Mouse (Mus musculus) limb, embryonic 14.5 days (tissue): Measurements from ENCODE around the gene Olfr681. TPM values are rescaled to one million over a fixed set of nuclear protein-coding genes. Genes with fewer than 3 reads are reported as not detected.
"Not testable (repeated sequence)": the region's sequence is repeated elsewhere in the genome, so short reads cannot be mapped to it uniquely, and the experiment has no call there.

Experiments
- ATAC-seq: fragments of 200-750 bp; cut with Nextera tagmentation; 2 replicates; pipeline ENCODE4 v1.8.0; 2017; ENCODE audit warnings: low read depth, moderate number of reproducible peaks, moderate TSS enrichment; ENCODE audit not compliant: low FRiP score
- DNase-seq: peaks from one replicate; pipeline ENCODE4 v3.0.0-alpha.2; 2015; ENCODE audit warnings: low spot score
- H3K27ac ChIP-seq: fragments of 300-500 bp; sonication (generic); replicated peaks from 2 replicates; pipeline ENCODE4 v1.5.1; 2014; ENCODE audit warnings: low read depth, mild to moderate bottlenecking, low read length, moderate library complexity, mixed read lengths
- H3K27me3 ChIP-seq: fragments of 300-500 bp; sonication (generic); 2 replicates; pipeline ENCODE4 v1.6.1; 2014; ENCODE audit warnings: low read length, mixed read lengths; ENCODE audit not compliant: control insufficient read depth, insufficient read depth
- H3K36me3 ChIP-seq: fragments of 300-500 bp; sonication (generic); 2 replicates; pipeline ENCODE4 v1.6.1; 2014; ENCODE audit warnings: mild to moderate bottlenecking, low read length, moderate library complexity, mixed read lengths; ENCODE audit not compliant: control insufficient read depth, insufficient read depth
- H3K4me1 ChIP-seq: fragments of 300-500 bp; sonication (generic); 2 replicates; pipeline ENCODE4 v1.6.1; 2014; ENCODE audit warnings: antibody characterized with exemption, low read length, mixed read lengths; ENCODE audit not compliant: control insufficient read depth, insufficient read depth
- H3K4me2 ChIP-seq: fragments of 300-500 bp; sonication (generic); replicated peaks from 2 replicates; pipeline ENCODE4 v1.6.1; 2014; ENCODE audit warnings: low read depth, mild to moderate bottlenecking, low read length, moderate library complexity; ENCODE audit not compliant: severe bottlenecking
- H3K4me3 ChIP-seq: fragments of 300-500 bp; sonication (generic); replicated peaks from 2 replicates; pipeline ENCODE4 v1.5.1; 2014; ENCODE audit warnings: low read length
- H3K9ac ChIP-seq: fragments of 300-500 bp; sonication (generic); 2 replicates; pipeline ENCODE4 v1.6.1; 2014; ENCODE audit warnings: mild to moderate bottlenecking, low read depth, low read length, moderate library complexity; ENCODE audit not compliant: severe bottlenecking
- H3K9me3 ChIP-seq: fragments of 300-500 bp; sonication (generic); 2 replicates; pipeline ENCODE4 v1.6.1; 2016; ENCODE audit warnings: low read length; ENCODE audit not compliant: control insufficient read depth
- POLR2A ChIP-seq: fragments of 200-500 bp; IDR thresholded peaks from 2 replicates; pipeline ENCODE4 v1.8.0; 2012; ENCODE audit warnings: inconsistent platforms, mild to moderate bottlenecking, moderate library complexity, borderline replicate concordance; ENCODE audit not compliant: insufficient read depth, insufficient read length; ENCODE audit errors: extremely low read depth
- WGBS: fragments of 180-500 bp; shearing (Covaris S2); extraction: QIAGEN DNeasy Blood & Tissue Kit; methylation state at CpG from one replicate; pipeline ENCODE4 v1.1.7; 2014; 5-methylcytosine and 5-hydroxymethylcytosine counted together
- polyA plus RNA-seq, 2 experiments: library from polyadenylated mRNA; depleted of rRNA in 1 of 2; stranded (reverse) in 1 of 2; unstranded in 1 of 2; fragments of >200 nt; fragmentation: Nextera tagmentation in 1 of 2; extraction: Ambion mirVana in 1 of 2; gene quantifications; 2 replicates each; pipeline versions ENCODE4 v1.2.1 to v1.2.3; 2012 to 2014

The Olfr681 gene
- polyA plus RNA-seq (2012; rRNA removed) = not detected in 2 replicates
- polyA plus RNA-seq (2014; fragmentation: Nextera tagmentation; extraction: Ambion mirVana) = not detected in 2 replicates

DNA sequence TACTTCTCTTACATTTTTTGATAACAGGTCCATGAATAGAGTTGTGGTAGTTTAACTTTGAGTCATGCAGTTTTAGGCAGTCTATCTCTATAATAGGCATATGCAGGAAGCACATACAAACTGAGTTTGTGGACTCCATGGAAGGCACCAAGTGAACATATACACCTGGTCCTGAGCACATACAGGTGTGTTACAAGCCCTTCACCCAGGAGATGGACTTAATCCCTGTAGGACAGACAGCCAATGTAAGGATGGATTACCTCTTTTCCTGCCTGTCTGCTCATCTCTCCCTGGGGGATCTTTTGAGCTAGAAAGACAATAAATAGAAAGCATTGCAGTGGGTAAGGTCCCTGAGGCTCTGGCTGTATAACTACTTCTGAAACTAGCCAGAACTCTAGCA is at the start of gene Olfr681:
Gene Olfr681 (plus strand): TSS at position 301 of the 400 bp plus-strand sequence.
- Histone ChIP-seq H3K27me3 (no peaks in the 10 kb centered on the region), H3K36me3 (no peaks in the 10 kb centered on the region), H3K4me1 (no peaks in the 10 kb centered on the region), H3K9ac (no peak within 1 kb of the TSS), H3K4me2 (no peak within 1 kb of the TSS), H3K27ac (no peak within 1 kb of the TSS), H3K4me3 (no peak within 1 kb of the TSS), H3K9me3 (no peaks in the 10 kb centered on the region)
- TF ChIP-seq POLR2A = no peak
- ATAC-seq (no peak), DNase-seq (no peak)

DNA sequence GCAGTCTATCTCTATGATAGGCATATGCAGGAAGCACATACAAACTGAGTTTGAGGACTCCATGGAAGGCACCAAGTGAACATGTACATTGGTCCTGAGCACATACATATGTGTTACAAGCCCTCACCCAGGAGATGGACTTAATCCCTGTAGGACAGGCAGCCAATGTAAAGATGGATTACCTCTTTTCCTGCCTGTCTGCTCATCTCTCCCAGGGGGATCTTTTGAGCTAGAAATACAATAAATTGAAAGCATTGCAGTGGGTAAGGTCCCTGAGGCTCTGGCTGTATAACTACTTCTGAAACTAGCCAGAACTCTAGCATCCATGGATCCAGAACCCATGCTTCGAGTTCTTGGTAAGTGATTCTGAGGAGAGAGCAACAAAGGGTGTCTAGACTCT is 35.7 kb upstream of the Olfr681 start, which contains the start of gene Olfr679:
Gene Olfr679 (plus strand): TSS at position 301 of the 400 bp plus-strand sequence.
- 53% methylated on average over 1 of the region's 1 CpGs for whole genome bisulfite sequencing
- no peak within 1 kb of the TSS for H3K4me2 ChIP-seq
- TF ChIP-seq POLR2A = no peak

DNA sequence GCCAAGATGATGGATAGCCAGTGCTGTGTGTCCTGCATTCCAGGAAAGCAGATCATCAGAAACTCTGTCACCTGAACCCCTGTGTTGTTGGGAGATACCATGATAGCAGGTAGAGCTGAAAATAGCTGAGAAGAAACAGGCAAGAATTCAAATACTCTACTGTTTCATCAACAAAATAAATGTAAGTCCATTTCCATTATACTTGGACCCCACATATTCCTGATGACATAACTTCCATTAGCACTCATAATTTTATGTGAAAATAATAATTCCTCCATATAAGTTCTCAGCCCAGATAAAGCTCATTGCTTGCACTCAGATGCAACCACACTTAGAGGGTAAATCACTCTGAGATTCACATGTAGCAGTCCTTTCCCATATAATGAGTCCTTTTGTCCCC is 23.9 kb upstream of the Olfr681 start, which contains the start of gene Olfr680-ps1:
Gene Olfr680-ps1 (minus strand): TSS at position 101 of the 400 bp plus-strand sequence.
- H3K36me3 ChIP-seq, H3K4me1 ChIP-seq, DNase-seq, H3K9ac ChIP-seq, H3K4me2 ChIP-seq, ATAC-seq, H3K27ac ChIP-seq, H3K9me3 ChIP-seq, H3K4me3 ChIP-seq, H3K27me3 ChIP-seq: not testable (repeated sequence)

More for the DNA sequence above, 35.7 kb upstream of the Olfr681 start, which contains the start of gene Olfr679:
- Histone ChIP-seq H3K9ac (no peak within 1 kb of the TSS), H3K36me3 (no peaks in the 10 kb centered on the region), H3K27ac (no peak within 1 kb of the TSS), H3K4me1 (no peaks in the 10 kb centered on the region), H3K27me3 (no peaks in the 10 kb centered on the region), H3K4me3 (no peak within 1 kb of the TSS), H3K9me3 (no peaks in the 10 kb centered on the region)
- ATAC-seq (no peak), DNase-seq (no peak)

DNA sequence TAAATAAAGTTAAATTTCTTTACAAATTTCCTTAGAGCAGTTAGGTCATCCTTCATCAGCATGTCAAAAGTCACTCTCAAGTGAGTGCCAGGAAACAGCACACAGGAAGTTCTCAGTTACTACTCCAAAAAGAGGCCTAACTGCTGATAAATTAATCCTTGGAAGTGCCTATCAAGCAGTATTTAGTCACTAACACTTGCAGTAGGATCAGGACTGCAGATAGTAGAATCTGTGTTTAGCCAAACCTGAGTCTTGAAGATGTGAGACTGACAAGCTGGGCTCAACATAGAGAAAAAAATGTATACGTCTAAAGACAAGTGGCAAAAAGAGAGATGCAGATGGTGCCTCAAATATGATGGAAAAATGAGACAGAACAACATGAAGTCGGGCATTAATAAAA is 24.6 kb downstream of the Olfr681 start:
- Histone ChIP-seq H3K9me3 (no peaks in the 10 kb centered on the region), H3K4me3 (no peak overlapping the region), H3K36me3 (no peaks in the 10 kb centered on the region), H3K27ac (no peak overlapping the region), H3K9ac (no peak overlapping the region), H3K4me2 (no peak overlapping the region), H3K27me3 (no peaks in the 10 kb centered on the region), H3K4me1 (no peaks in the 10 kb centered on the region)
- DNase-seq (no peak), ATAC-seq (no peak)
- no peak for TF ChIP-seq POLR2A
- 71% methylated on average over 2 of the region's 2 CpGs for WGBS

GRCm38 (mm10) chr7:105146912-105147311 is 30.3 kb downstream of the Olfr681 start, which contains the start of gene Olfr683:
Gene Olfr683, minus strand, starts transcription at chr7:105147012.
- no peak for ATAC-seq
- no peaks in the 10 kb centered on the region for H3K27me3 ChIP-seq

DNA sequence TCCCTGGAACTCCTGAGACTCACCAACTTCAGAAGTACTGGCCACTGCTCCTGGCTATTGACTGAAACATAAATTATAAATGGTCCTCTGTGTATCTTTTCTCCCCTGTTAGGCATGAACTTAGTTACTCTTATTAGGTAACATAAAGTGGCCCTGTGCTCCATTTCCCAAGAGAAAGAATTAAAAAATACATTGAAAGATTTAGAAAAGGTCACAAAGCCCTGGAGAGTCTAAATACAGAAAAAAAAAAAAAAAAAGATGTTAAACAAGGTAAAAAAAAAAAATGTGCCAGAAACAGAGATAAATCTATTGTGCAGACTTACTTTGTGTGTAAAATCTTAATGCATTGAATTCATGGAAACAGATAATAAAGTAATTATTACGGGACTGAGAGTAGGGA is 46.9 kb downstream of the Olfr681 start, which contains the start of gene Olfr684:
Gene Olfr684 (minus strand): TSS at position 101 of the 400 bp plus-strand sequence.
- ATAC-seq = no peak
- Histone ChIP-seq H3K9ac (no peak within 1 kb of the TSS), H3K4me3 (no peak within 1 kb of the TSS), H3K9me3 (no peaks in the 10 kb centered on the region), H3K4me1 (no peaks in the 10 kb centered on the region), H3K27me3 (no peaks in the 10 kb centered on the region), H3K36me3 (no peaks in the 10 kb centered on the region), H3K27ac (no peak within 1 kb of the TSS), H3K4me2 (no peak within 1 kb of the TSS)
- WGBS = 57% methylated on average over 1 of the region's 1 CpGs
- no peak for TF ChIP-seq POLR2A
- DNase-seq = no peak

More at GRCm38 (mm10) chr7:105146912-105147311, 30.3 kb downstream of the Olfr681 start, which contains the start of gene Olfr683:
- Histone ChIP-seq H3K4me2 (no peak within 1 kb of the TSS), H3K36me3 (no peaks in the 10 kb centered on the region), H3K4me1 (no peaks in the 10 kb centered on the region), H3K4me3 (no peak within 1 kb of the TSS), H3K9ac (no peak within 1 kb of the TSS), H3K27ac (no peak within 1 kb of the TSS), H3K9me3 (no peaks in the 10 kb centered on the region)
- WGBS = 56% methylated on average over 1 of the region's 1 CpGs
- TF ChIP-seq POLR2A = no peak
- no peak for DNase-seq
